Mouse (Mus musculus) neural tube, embryonic 14.5 days (tissue): ENCODE measurements around the gene Lpp. TPM values are rescaled to one million over a fixed set of nuclear protein-coding genes. Genes with fewer than 3 reads are reported as not detected.

ENCODE experiments used
- ATAC-seq: fragments of 200-750 bp; cut with Nextera tagmentation; 2 replicates; pipeline ENCODE4 v1.8.0; 2017; ENCODE audit warnings: low read depth, mild to moderate bottlenecking, moderate TSS enrichment, moderate library complexity
- H3K27ac ChIP-seq: fragments of 300-500 bp; sonication (generic); 2 replicates; pipeline ENCODE4 v1.5.1; 2014; ENCODE audit warnings: low read depth, mild to moderate bottlenecking, control low read depth, low read length, moderate library complexity, mixed read lengths
- H3K27me3 ChIP-seq: fragments of 300-500 bp; sonication (generic); 2 replicates; pipeline ENCODE4 v1.6.1; 2014; ENCODE audit warnings: low read length; ENCODE audit not compliant: control insufficient read depth, insufficient read depth
- H3K36me3 ChIP-seq: fragments of 300-500 bp; sonication (generic); 2 replicates; pipeline ENCODE4 v1.6.1; 2014; ENCODE audit warnings: low read length, mixed read lengths; ENCODE audit not compliant: control insufficient read depth, insufficient read depth
- H3K4me1 ChIP-seq: fragments of 300-500 bp; sonication (generic); 2 replicates; pipeline ENCODE4 v1.6.1; 2014; ENCODE audit warnings: low read length; ENCODE audit not compliant: control insufficient read depth, insufficient read depth
- H3K4me2 ChIP-seq: fragments of 300-500 bp; sonication (generic); 2 replicates; pipeline ENCODE4 v1.6.1; 2014; ENCODE audit warnings: mild to moderate bottlenecking, low read depth, low read length, control low read depth
- H3K4me3 ChIP-seq: fragments of 300-500 bp; sonication (generic); 2 replicates; pipeline ENCODE4 v1.5.1; 2014; ENCODE audit warnings: low read depth, low read length, control low read depth, mixed read lengths
- H3K9ac ChIP-seq: fragments of 300-500 bp; sonication (generic); replicated peaks from 2 replicates; pipeline ENCODE4 v1.6.1; 2014; ENCODE audit warnings: low read depth, mild to moderate bottlenecking, control low read depth, low read length, mixed read lengths
- H3K9me3 ChIP-seq: fragments of 300-500 bp; sonication (generic); 2 replicates; pipeline ENCODE4 v1.6.1; 2016; ENCODE audit warnings: low read length; ENCODE audit not compliant: control insufficient read depth
- WGBS: fragments of 180-500 bp; shearing (Covaris S2); extraction: QIAGEN DNeasy Blood & Tissue Kit; methylation state at CpG from one replicate; pipeline ENCODE4 v1.1.7; 2014; 5-methylcytosine and 5-hydroxymethylcytosine counted together
- polyA plus RNA-seq: library from polyadenylated mRNA; unstranded; fragments of >200 nt; fragmentation: Nextera tagmentation; extraction: Ambion mirVana; gene quantifications from 2 replicates; pipeline ENCODE4 v1.2.1, GENCODE M21; 2014

The Lpp gene
- polyA plus RNA-seq, 1 experiment from 2014 or later = 7.0 TPM

- H3K4me3 ChIP-seq = no peak overlapping the region
- no peak overlapping the region for H3K27ac ChIP-seq
- H3K9ac ChIP-seq = no peak overlapping the region
- H3K9me3 ChIP-seq = no peaks in the 10 kb centered on the region
- H3K4me2 ChIP-seq = no peak overlapping the region
- no peaks in the 10 kb centered on the region for H3K36me3 ChIP-seq
- WGBS = 100% methylated on average over 1 of the region's 1 CpGs
- no peak for ATAC-seq
- peaks cover 4% of the 10 kb centered on the region; the same call in 1 of the 2 replicates for H3K4me1 ChIP-seq
- no peaks in the 10 kb centered on the region for H3K27me3 ChIP-seq
These were observed 235.5 kb downstream of the Lpp start for GRCm38 (mm10) chr16:24628779-24629178.

- peaks cover under 1% of the 10 kb centered on the region; the same call in 1 of the 2 replicates for H3K4me1 ChIP-seq
- ATAC-seq = no peak
- 87% methylated on average over 12 of the region's 12 CpGs for WGBS
These were observed 236.2 kb downstream of the Lpp start for GRCm38 (mm10) chr16:24629218-24630172.

GRCm38 (mm10) chr16:24635381-24635919, 242.1 kb downstream of the Lpp start:
- 83% methylated on average over 7 of the region's 7 CpGs for WGBS
- Histone ChIP-seq H3K27ac (no peak overlapping the region), H3K27me3 (no peaks in the 10 kb centered on the region), H3K4me2 (no peak overlapping the region), H3K9ac (no peak overlapping the region), H3K36me3 (no peaks in the 10 kb centered on the region), H3K4me1 (no peaks in the 10 kb centered on the region), H3K4me3 (no peak overlapping the region), H3K9me3 (no peaks in the 10 kb centered on the region)
- ATAC-seq = no peak

More at GRCm38 (mm10) chr16:24629218-24630172, 236.2 kb downstream of the Lpp start:
- Histone ChIP-seq H3K4me3 (no peak overlapping the region), H3K4me2 (no peak overlapping the region), H3K9me3 (no peaks in the 10 kb centered on the region), H3K9ac (no peak overlapping the region), H3K27me3 (no peaks in the 10 kb centered on the region), H3K36me3 (no peaks in the 10 kb centered on the region), H3K27ac (no peak overlapping the region)

- WGBS = 49% methylated on average over 2 of the region's 2 CpGs
These were observed 243.6 kb downstream of the Lpp start for GRCm38 (mm10) chr16:24636894-24637293.

GRCm38 (mm10) chr16:24641003-24641797, 247.9 kb downstream of the Lpp start:
- Histone ChIP-seq H3K9me3 (no peaks in the 10 kb centered on the region), H3K4me1 (no peaks in the 10 kb centered on the region), H3K27me3 (no peaks in the 10 kb centered on the region), H3K4me2 (no peak overlapping the region), H3K9ac (no peak overlapping the region), H3K4me3 (no peak overlapping the region), H3K27ac (no peak overlapping the region), H3K36me3 (no peaks in the 10 kb centered on the region)
- WGBS = 76% methylated on average over 9 of the region's 9 CpGs
- no peak for ATAC-seq

More at GRCm38 (mm10) chr16:24636894-24637293, 243.6 kb downstream of the Lpp start:
- no peak overlapping the region for H3K4me3 ChIP-seq
- H3K9me3 ChIP-seq = no peaks in the 10 kb centered on the region
- H3K27ac ChIP-seq = no peak overlapping the region
- no peak overlapping the region for H3K9ac ChIP-seq
- H3K4me1 ChIP-seq = no peaks in the 10 kb centered on the region
- H3K27me3 ChIP-seq = no peaks in the 10 kb centered on the region
- no peak for ATAC-seq
- no peak overlapping the region for H3K4me2 ChIP-seq
- no peaks in the 10 kb centered on the region for H3K36me3 ChIP-seq

GRCm38 (mm10) chr16:24643024-24643635, 249.8 kb downstream of the Lpp start:
- no peaks in the 10 kb centered on the region for H3K27me3 ChIP-seq
- no peak for ATAC-seq
- no peaks in the 10 kb centered on the region for H3K9me3 ChIP-seq
- no peak overlapping the region for H3K4me3 ChIP-seq
- H3K36me3 ChIP-seq = no peaks in the 10 kb centered on the region
- H3K4me1 ChIP-seq = no peaks in the 10 kb centered on the region
- 77% methylated on average over 4 of the region's 4 CpGs for WGBS
- H3K9ac ChIP-seq = no peak overlapping the region
- H3K4me2 ChIP-seq = no peak overlapping the region
- no peak overlapping the region for H3K27ac ChIP-seq

GRCm38 (mm10) chr16:24644154-24644553, 250.8 kb downstream of the Lpp start:
- Histone ChIP-seq H3K27me3 (no peaks in the 10 kb centered on the region), H3K4me2 (no peak overlapping the region), H3K4me3 (no peak overlapping the region), H3K4me1 (no peaks in the 10 kb centered on the region), H3K9ac (no peak overlapping the region), H3K36me3 (no peaks in the 10 kb centered on the region), H3K9me3 (no peaks in the 10 kb centered on the region), H3K27ac (no peak overlapping the region)
- ATAC-seq = no peak
- 71% methylated on average over 8 of the region's 8 CpGs for WGBS

- WGBS = 93% methylated on average over 4 of the region's 4 CpGs
- Histone ChIP-seq H3K9ac (no peak overlapping the region), H3K4me2 (no peak overlapping the region), H3K9me3 (no peaks in the 10 kb centered on the region), H3K27me3 (no peaks in the 10 kb centered on the region), H3K36me3 (no peaks in the 10 kb centered on the region), H3K27ac (no peak overlapping the region), H3K4me1 (no peaks in the 10 kb centered on the region), H3K4me3 (no peak overlapping the region)
- ATAC-seq = no peak
These were observed 251.6 kb downstream of the Lpp start for GRCm38 (mm10) chr16:24644760-24645406.
